Mouse (Mus musculus) cerebellum, adult 2 months (tissue): Measurements from ENCODE around the gene Ccdc6. TPM values are rescaled to one million over a fixed set of nuclear protein-coding genes. Genes with fewer than 3 reads are reported as not detected.

Source experiments
- DNase-seq, 2 experiments: peaks; one replicate each; pipeline ENCODE4 v3.0.0; 2021
- H3K27ac ChIP-seq: fragments of 200-500 bp; 2 replicates; pipeline ENCODE4 v1.5.1; 2012; ENCODE audit warnings: low read length, control low read depth, inconsistent platforms; ENCODE audit not compliant: insufficient read depth
- H3K27me3 ChIP-seq: fragments of 200-500 bp; 2 replicates; pipeline ENCODE4 v1.6.1; 2012; ENCODE audit warnings: inconsistent platforms, mild to moderate bottlenecking, low read length, moderate library complexity; ENCODE audit not compliant: control insufficient read depth, insufficient read depth
- H3K4me1 ChIP-seq: fragments of 200-500 bp; 2 replicates; pipeline ENCODE4 v1.6.1; 2011; ENCODE audit warnings: low read length; ENCODE audit not compliant: control insufficient read depth, insufficient read depth
- H3K4me3 ChIP-seq: fragments of 200-500 bp; replicated peaks from 2 replicates; pipeline ENCODE3; 2011; ENCODE audit warnings: mild to moderate bottlenecking, low read depth, low read length, control low read depth; ENCODE audit not compliant: insufficient read depth
- CTCF ChIP-seq: fragments of 200-500 bp; IDR thresholded peaks from 2 replicates; pipeline ENCODE4 v1.5.1; 2011; ENCODE audit warnings: low read depth, mild to moderate bottlenecking, control low read depth, low read length, moderate library complexity, borderline replicate concordance; ENCODE audit not compliant: insufficient read depth
- POLR2A ChIP-seq: fragments of 200-500 bp; IDR thresholded peaks from 2 replicates; pipeline ENCODE4 v1.6.1; 2011; ENCODE audit warnings: low read length, control low read depth, borderline replicate concordance; ENCODE audit not compliant: insufficient read depth
- WGBS: fragments of 180-500 bp; shearing (Covaris S2); methylation state at CpG from one replicate; pipeline ENCODE4 v1.1.7; 2018; 5-methylcytosine and 5-hydroxymethylcytosine counted together
- polyA plus RNA-seq: library from polyadenylated mRNA; depleted of rRNA; stranded (reverse); fragments of >200 nt; gene quantifications from 2 replicates; pipeline ENCODE4 v1.2.3, GENCODE M21; 2012

Gene Ccdc6
- polyA plus RNA-seq, 1 experiment = 31.7 TPM

GRCm38 (mm10) chr10:70197601-70198000, 100.7 kb downstream of the Ccdc6 start:
- Histone ChIP-seq H3K4me1 (no peaks in the 10 kb centered on the region), H3K27ac (no peak overlapping the region), H3K4me3 (no peak overlapping the region), H3K27me3 (no peaks in the 10 kb centered on the region)
- WGBS = 87% methylated on average over 2 of the region's 2 CpGs
- DNase-seq = no peak
- no peak for TF ChIP-seq CTCF
- no peak for TF ChIP-seq POLR2A

GRCm38 (mm10) chr10:70198012-70198411, 101.1 kb downstream of the Ccdc6 start:
- TF ChIP-seq CTCF = no peak
- no peak for TF ChIP-seq POLR2A

GRCm38 (mm10) chr10:70198951-70199463, 102.1 kb downstream of the Ccdc6 start:
- Histone ChIP-seq H3K4me1 (no peaks in the 10 kb centered on the region; the same call in 1 of the 2 replicates), H3K27me3 (no peaks in the 10 kb centered on the region), H3K4me3 (no peak overlapping the region), H3K27ac (no peak overlapping the region)
- WGBS = 94% methylated on average over 7 of the region's 7 CpGs
- no peak for TF ChIP-seq POLR2A
- DNase-seq = no peak

More at GRCm38 (mm10) chr10:70198012-70198411, 101.1 kb downstream of the Ccdc6 start:
- H3K4me3 ChIP-seq = no peak overlapping the region
- H3K27me3 ChIP-seq = no peaks in the 10 kb centered on the region
- 87% methylated on average over 6 of the region's 6 CpGs for WGBS
- H3K4me1 ChIP-seq = no peaks in the 10 kb centered on the region
- DNase-seq = no peak
- H3K27ac ChIP-seq = no peak overlapping the region

- Histone ChIP-seq H3K27me3 (no peaks in the 10 kb centered on the region), H3K4me1 (no peaks in the 10 kb centered on the region; the same call in 1 of the 2 replicates), H3K4me3 (no peak overlapping the region), H3K27ac (no peak overlapping the region)
- DNase-seq = no peak
- 94% methylated on average over 6 of the region's 6 CpGs for WGBS
- TF ChIP-seq CTCF (no peak), POLR2A (no peak)
These were observed 102.7 kb downstream of the Ccdc6 start for GRCm38 (mm10) chr10:70199466-70200210.

- peaks cover 5% of the 10 kb centered on the region; the same call in 1 of the 2 replicates for H3K4me1 ChIP-seq
- TF ChIP-seq CTCF (no peak), POLR2A (no peak)
- H3K4me3 ChIP-seq = no peak overlapping the region
- DNase-seq = no peak
- no peak overlapping the region for H3K27ac ChIP-seq
- 70% methylated on average over 12 of the region's 12 CpGs for WGBS
- H3K27me3 ChIP-seq = no peaks in the 10 kb centered on the region
These were observed 104.1 kb downstream of the Ccdc6 start for GRCm38 (mm10) chr10:70200889-70201500.

- peak; percentile 79 to 90 for DNase-seq
- peak within 1 kb of the TSS; percentile 43 for H3K4me3 ChIP-seq
- TF ChIP-seq CTCF = no peak
- TF ChIP-seq POLR2A = peak; percentile 19; the same call in 1 of the 2 replicates
- H3K27ac ChIP-seq = peak within 1 kb of the TSS; percentile 94
- peaks cover 12% of the 10 kb centered on the region; the same call in 1 of the 2 replicates for H3K4me1 ChIP-seq
- H3K27me3 ChIP-seq = no peaks in the 10 kb centered on the region
- WGBS = 5% methylated on average over 17 of the region's 17 CpGs
These were observed 107.8 kb downstream of the Ccdc6 start, which contains the start of gene Mrln for GRCm38 (mm10) chr10:70204505-70205399. Mrln (plus strand) TSS chr10:70204664.

- H3K4me1 ChIP-seq = peaks cover 4% of the 10 kb centered on the region; the same call in 1 of the 2 replicates
- H3K27ac ChIP-seq = no peak overlapping the region
- no peak overlapping the region for H3K4me3 ChIP-seq
- no peaks in the 10 kb centered on the region for H3K27me3 ChIP-seq
- TF ChIP-seq CTCF = no peak
- no peak for TF ChIP-seq POLR2A
- WGBS = 85% methylated on average over 9 of the region's 9 CpGs
- DNase-seq = no peak
These were observed 114.4 kb downstream of the Ccdc6 start for GRCm38 (mm10) chr10:70211281-70211680.
